Comparison of ENCODE assay signal across 9 mouse cellular contexts in the genomic region with DNA sequence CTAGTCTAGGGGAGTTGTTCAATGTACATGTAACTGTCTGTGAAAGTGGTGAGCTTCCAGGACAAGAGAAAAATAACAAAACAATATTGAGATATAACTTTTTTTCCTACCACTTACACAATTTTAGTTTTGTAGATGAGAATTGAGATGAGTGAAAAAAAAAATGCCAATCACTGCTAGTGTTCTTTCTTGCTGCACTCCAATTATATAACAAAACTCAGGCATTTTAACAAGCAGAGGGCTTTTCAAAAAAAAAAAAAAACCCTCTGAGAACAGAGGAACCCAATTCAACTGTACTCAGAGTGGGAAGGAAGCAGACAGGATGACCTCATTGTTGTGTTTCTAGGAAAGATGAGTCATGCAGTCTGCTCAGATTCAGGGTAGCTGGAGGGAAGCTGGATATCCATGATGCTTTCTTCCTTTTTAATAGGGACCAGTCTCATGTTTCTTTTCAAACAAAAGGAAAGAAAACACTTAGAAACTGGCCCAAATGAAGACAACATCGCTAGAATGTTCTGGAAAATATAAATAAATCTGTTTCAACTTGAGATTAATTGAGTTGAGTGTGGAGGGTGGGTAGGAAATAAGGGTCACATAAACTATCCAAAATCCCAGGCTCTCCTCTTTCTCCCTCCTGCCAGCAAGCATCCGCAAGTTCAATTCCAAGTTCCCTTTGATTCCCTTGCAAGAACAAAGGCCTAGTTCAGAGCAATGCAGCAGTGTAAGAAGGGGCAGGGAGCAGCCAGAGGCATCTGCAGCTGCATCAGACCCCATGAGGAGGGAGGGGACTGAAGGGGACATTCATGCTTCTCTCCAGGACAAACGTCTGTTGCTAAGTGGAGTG.
DNase-seq lines count a peak whose midpoint lies in the region; ATAC-seq and TF ChIP-seq lines count a peak whose summit lies in the region.
"Had no signal": no experiment of that assay in that cellular context is flagged by ENCODE, and none has a peak within 500 bp of the region (broad histone marks: within the 10 kb centered on the region; RNA-seq: fewer than 3 reads in every experiment).

No protein-coding gene starts in this region.

- no peak for ATAC-seq in heart, embryonic 13.5 days (ENCODE audit: extremely low read depth, insufficient number of reproducible peaks, low FRiP score, low TSS enrichment)
- peak; percentile 79; the same call in 1 of the 2 replicates for ATAC-seq in stomach, postnatal 0 days (ENCODE audit: low FRiP score, low TSS enrichment)

- no peaks in the 10 kb centered on the region for H3K36me3 ChIP-seq in heart, embryonic 13.5 days
- H3K36me3 ChIP-seq in stomach, postnatal 0 days (ENCODE audit: control insufficient read depth, insufficient read depth, low read length) = no peaks in the 10 kb centered on the region

- peaks cover 13% of the 10 kb centered on the region for H3K4me1 ChIP-seq in heart, embryonic 13.5 days
- H3K4me1 ChIP-seq in stomach, postnatal 0 days (replicated peaks; ENCODE audit: control insufficient read depth, insufficient read depth) = no peaks in the 10 kb centered on the region
- H3K4me1 ChIP-seq: megakaryocyte, embryonic 14.5 days had no signal

- peak overlapping the region; percentile 70 for H3K27ac ChIP-seq in heart, embryonic 13.5 days (replicated peaks)
- H3K27ac ChIP-seq in stomach, postnatal 0 days (replicated peaks) = 0 out of 2 replicates have a peak overlapping the region, but pooled peaks have one; percentile 35

- no peak overlapping the region for H3K4me2 ChIP-seq in heart, embryonic 13.5 days
- H3K4me2 ChIP-seq in stomach, postnatal 0 days (replicated peaks; ENCODE audit: low read depth) = no peak overlapping the region

- intact Hi-C loops in heart, postnatal 25 days (cut with DNase I) = no loop called here

- no peak overlapping the region for H3K4me3 ChIP-seq in heart, embryonic 13.5 days
- H3K4me3 ChIP-seq in stomach, postnatal 0 days (ENCODE audit: low read depth, low read length) = no peak overlapping the region
- H3K4me3 ChIP-seq: megakaryocyte, embryonic 14.5 days had no signal

- no peak for TF ChIP-seq EP300 in stomach, postnatal 0 days (optimal IDR thresholded peaks at IDR 0.05)

- no peaks in the 10 kb centered on the region for H3K9me3 ChIP-seq in heart, embryonic 13.5 days
- no peaks in the 10 kb centered on the region for H3K9me3 ChIP-seq in stomach, postnatal 0 days (ENCODE audit: control insufficient read depth, low read length)
- H3K9me3 ChIP-seq: megakaryocyte, embryonic 14.5 days had no signal

- H3K27me3 ChIP-seq in heart, embryonic 13.5 days (replicated peaks) = no peaks in the 10 kb centered on the region
- H3K27me3 ChIP-seq in stomach, postnatal 0 days (ENCODE audit: control insufficient read depth, insufficient read depth, low read length) = no peaks in the 10 kb centered on the region
- H3K27me3 ChIP-seq: megakaryocyte, embryonic 14.5 days had no signal

- DNase-seq in heart, adult 18-20 months = peak; percentile 26 to 53
- no peak for DNase-seq in heart, postnatal 25 days (ENCODE audit: low spot score)
- peak; percentile 39 for DNase-seq in adipocyte (ENCODE audit: low spot score)
- peak; percentile 49 for DNase-seq in lung, postnatal 10 days
- DNase-seq in stomach, postnatal 0 days (ENCODE audit: low spot score) = no peak
- no peak for DNase-seq in adrenal gland, postnatal 10 days
- no peak for DNase-seq in cerebellum, postnatal 25 days

- H3K9ac ChIP-seq in heart, embryonic 13.5 days = no peak overlapping the region
- no peak overlapping the region for H3K9ac ChIP-seq in stomach, postnatal 0 days (ENCODE audit: low read length)

- 38% methylated on average over 3 of the region's 3 CpGs for WGBS in heart, embryonic 13.5 days
- WGBS in stomach, postnatal 0 days = 31% methylated on average over 3 of the region's 3 CpGs

- no peak for TF ChIP-seq CTCF in stomach, postnatal 0 days (IDR thresholded peaks at IDR 0.05; ENCODE audit: low read depth)

Comparison
In these comparisons a context has a peak if more than half of its experiments do, and no peak if none do; other contexts are left out.
1. DNase-seq: peak in heart, adult 18-20 months (2 of 2), adipocyte (single experiment) and lung, postnatal 10 days (single experiment); none in heart, postnatal 25 days (single experiment), stomach, postnatal 0 days (single experiment), adrenal gland, postnatal 10 days (single experiment) and cerebellum, postnatal 25 days (0 of 2).